Mouse (Mus musculus): ENCODE measurements around the gene Jmjd6.

DNA sequence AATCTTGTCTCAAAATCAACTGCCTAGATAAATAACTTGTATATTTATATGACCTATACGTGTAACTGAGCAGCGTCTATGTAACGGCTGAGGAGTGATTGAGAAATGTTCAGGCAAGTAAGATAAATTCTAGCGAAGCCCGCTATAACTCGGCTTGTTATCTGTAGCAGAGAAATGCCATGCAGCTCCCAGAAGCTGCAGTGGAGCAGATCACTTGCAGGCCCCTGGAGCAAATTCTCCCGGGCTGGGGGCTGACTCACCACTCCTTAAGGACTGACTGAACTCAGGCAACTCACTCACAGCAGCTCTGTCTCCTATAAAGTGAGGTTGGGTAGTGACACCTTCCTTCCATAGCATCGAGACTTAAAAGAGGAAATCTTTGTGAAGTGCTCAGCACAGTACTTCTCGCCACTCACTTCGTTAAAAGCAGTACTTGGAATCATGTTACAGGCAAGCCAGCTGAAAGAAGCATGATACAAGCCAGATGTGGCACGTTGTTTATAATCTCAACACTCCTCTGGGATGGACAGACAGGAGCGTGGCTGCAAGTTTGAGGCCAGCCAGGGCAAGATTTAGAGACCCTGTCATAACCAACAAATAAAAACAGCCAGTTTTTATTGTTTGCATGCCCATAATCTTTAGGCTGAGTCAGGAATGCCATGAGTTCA lies 14.1 kb upstream of the Jmjd6 start:
- TF ChIP-seq CTCF (IDR thresholded peaks at IDR 0.05) (no peak), EP300 (IDR thresholded peaks at IDR 0.05) (no peak)
